Mouse (Mus musculus): ENCODE results near the gene Atp12a. TPM values are rescaled to one million over a fixed set of nuclear protein-coding genes. Genes with fewer than 3 reads are reported as not detected.

Atp12a gene
- polyA plus RNA-seq, 1 experiment, result 0.01 TPM

DNA sequence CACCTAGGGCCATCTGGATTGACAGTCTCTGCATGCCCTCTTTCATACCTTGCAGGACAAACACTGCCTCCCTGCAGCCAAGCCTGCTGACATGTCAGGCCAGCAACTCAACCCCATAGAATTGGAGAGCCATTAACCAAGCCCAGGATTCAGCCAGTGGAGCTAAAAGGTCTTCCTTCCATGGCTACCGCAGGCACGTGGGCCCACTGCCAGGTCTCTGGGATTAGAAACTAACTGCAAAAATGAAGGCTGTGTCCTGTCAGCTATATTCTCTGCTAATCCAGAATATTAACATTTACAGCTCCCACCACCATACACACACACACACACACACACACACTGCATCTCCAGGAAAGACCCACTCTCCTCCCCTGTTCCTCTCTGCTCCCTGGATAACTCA lies 15.3 kb upstream of the Atp12a start:
- Histone ChIP-seq H3K36me3 (ENCODE audit: control insufficient read depth, insufficient read depth) (no peaks in the 10 kb centered on the region), H3K27me3 (ENCODE audit: control insufficient read depth, insufficient read depth, insufficient read length) (peaks cover 10% of the 10 kb centered on the region), H3K79me2 (ENCODE audit: control insufficient read depth, insufficient read depth) (no peaks in the 10 kb centered on the region), H3K4me3 (ENCODE audit: insufficient read depth, poor library complexity, severe bottlenecking) (no peak overlapping the region), H3ac (ENCODE audit: control insufficient read depth, insufficient read length, low read depth) (no peak overlapping the region), H3K79me3 (ENCODE audit: low read depth) (no peaks in the 10 kb centered on the region)
- TF ChIP-seq FOSL1 (IDR thresholded peaks at IDR 0.05; ENCODE audit: insufficient read depth, low read length, poor library complexity, severe bottlenecking) (no peak), CEBPB (IDR thresholded peaks at IDR 0.05; ENCODE audit: low read depth) (no peak), MAX (IDR thresholded peaks at IDR 0.05) (no peak), MYOG (IDR thresholded peaks at IDR 0.05; ENCODE audit: control insufficient read depth, extremely low read depth, insufficient read length) (no peak), MYOD1 (IDR thresholded peaks at IDR 0.05; ENCODE audit: control insufficient read depth, insufficient read length, low read depth) (no peak), CTCF (IDR thresholded peaks at IDR 0.05; ENCODE audit: control insufficient read depth, insufficient read depth, insufficient read length) (no peak)

DNA sequence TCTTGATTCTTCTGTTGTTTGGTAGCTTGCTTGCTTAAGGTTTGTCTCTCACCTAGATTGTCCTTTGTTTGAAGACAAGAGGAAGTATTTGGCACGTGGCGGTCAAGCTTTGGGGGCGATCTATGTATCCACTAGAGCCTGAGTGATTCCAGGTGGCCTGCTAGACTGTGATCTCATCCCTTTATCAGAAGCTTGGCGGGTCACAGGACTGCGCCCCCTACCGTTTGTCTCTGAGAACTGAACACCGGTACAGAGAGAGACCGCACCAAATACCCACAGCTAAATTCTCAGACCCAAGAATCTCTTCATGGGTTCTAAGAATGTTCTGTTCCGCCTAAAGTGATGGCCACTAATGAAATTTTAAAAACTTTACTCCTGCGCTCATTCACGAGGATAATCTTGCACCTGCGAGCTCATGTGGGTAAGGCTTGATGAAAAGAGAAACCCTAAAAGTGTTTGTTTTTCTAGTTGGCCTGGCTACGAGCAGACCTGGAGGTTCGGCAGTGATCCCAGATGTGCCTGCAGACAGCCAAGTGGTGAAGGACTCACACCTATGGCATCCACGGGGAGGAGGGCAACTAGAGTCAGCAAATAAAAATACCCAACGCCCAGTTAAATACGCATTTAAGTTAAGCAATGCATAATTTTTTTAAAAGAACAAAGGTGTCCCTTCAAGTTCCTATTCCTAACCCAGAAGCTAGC lies 12.8 kb upstream of the Atp12a start:
- Histone ChIP-seq H3K79me2 (ENCODE audit: control insufficient read depth, insufficient read depth) (no peaks in the 10 kb centered on the region), H3K36me3 (ENCODE audit: control insufficient read depth, insufficient read depth) (no peaks in the 10 kb centered on the region), H3K4me3 (ENCODE audit: insufficient read depth, poor library complexity, severe bottlenecking) (no peak overlapping the region), H3ac (ENCODE audit: control insufficient read depth, insufficient read length, low read depth) (no peak overlapping the region), H3K79me3 (ENCODE audit: low read depth) (no peaks in the 10 kb centered on the region), H3K27me3 (ENCODE audit: control insufficient read depth, insufficient read depth, insufficient read length) (peaks cover 21% of the 10 kb centered on the region)
- TF ChIP-seq MYOG (IDR thresholded peaks at IDR 0.05; ENCODE audit: control insufficient read depth, extremely low read depth, insufficient read length) (no peak), CTCF (IDR thresholded peaks at IDR 0.05; ENCODE audit: control insufficient read depth, insufficient read depth, insufficient read length) (no peak), FOSL1 (IDR thresholded peaks at IDR 0.05; ENCODE audit: insufficient read depth, low read length, poor library complexity, severe bottlenecking) (no peak), MAX (IDR thresholded peaks at IDR 0.05) (no peak), MYOD1 (IDR thresholded peaks at IDR 0.05; ENCODE audit: control insufficient read depth, insufficient read length, low read depth) (no peak), CEBPB (IDR thresholded peaks at IDR 0.05; ENCODE audit: low read depth) (no peak), USF1 (IDR thresholded peaks at IDR 0.05; ENCODE audit: low read depth) (no peak)

DNA sequence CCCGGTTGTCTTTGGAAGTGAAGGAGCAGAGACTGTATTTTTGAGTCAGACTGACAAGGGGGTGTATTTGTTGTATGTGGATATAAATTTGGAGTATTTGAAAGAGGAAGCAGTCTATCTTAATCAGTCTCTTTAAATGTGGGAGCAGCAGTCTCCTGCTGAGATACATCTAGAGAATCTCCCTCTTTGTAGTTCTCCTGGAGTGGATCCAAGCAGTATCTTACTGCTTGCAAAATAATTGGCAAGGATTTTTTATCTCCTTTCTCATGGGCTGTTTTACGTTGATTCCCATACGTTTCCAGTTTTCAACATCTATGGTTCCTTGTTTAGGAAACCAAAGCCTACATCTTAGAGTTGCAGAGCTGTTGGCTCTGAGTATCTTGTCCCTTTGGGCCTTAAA lies 10.1 kb upstream of the Atp12a start:
- no peaks in the 10 kb centered on the region for H3K79me2 ChIP-seq (ENCODE audit: control insufficient read depth, insufficient read depth)
- H3K4me3 ChIP-seq (ENCODE audit: insufficient read depth, poor library complexity, severe bottlenecking), result no peak overlapping the region
- H3K27me3 ChIP-seq (ENCODE audit: control insufficient read depth, insufficient read depth, insufficient read length), result peaks cover 28% of the 10 kb centered on the region
- TF ChIP-seq CTCF (IDR thresholded peaks at IDR 0.05; ENCODE audit: control insufficient read depth, insufficient read depth, insufficient read length) (no peak), FOSL1 (IDR thresholded peaks at IDR 0.05; ENCODE audit: insufficient read depth, low read length, poor library complexity, severe bottlenecking) (no peak), MAX (IDR thresholded peaks at IDR 0.05) (no peak), USF1 (IDR thresholded peaks at IDR 0.05; ENCODE audit: low read depth) (no peak), MYOG (IDR thresholded peaks at IDR 0.05; ENCODE audit: control insufficient read depth, extremely low read depth, insufficient read length) (no peak), CEBPB (IDR thresholded peaks at IDR 0.05; ENCODE audit: low read depth) (no peak), MYOD1 (IDR thresholded peaks at IDR 0.05; ENCODE audit: control insufficient read depth, insufficient read length, low read depth) (no peak)
- no peaks in the 10 kb centered on the region for H3K79me3 ChIP-seq (ENCODE audit: low read depth)
- no peaks in the 10 kb centered on the region for H3K36me3 ChIP-seq (ENCODE audit: control insufficient read depth, insufficient read depth)
- no peak overlapping the region for H3ac ChIP-seq (ENCODE audit: control insufficient read depth, insufficient read length, low read depth)

DNA sequence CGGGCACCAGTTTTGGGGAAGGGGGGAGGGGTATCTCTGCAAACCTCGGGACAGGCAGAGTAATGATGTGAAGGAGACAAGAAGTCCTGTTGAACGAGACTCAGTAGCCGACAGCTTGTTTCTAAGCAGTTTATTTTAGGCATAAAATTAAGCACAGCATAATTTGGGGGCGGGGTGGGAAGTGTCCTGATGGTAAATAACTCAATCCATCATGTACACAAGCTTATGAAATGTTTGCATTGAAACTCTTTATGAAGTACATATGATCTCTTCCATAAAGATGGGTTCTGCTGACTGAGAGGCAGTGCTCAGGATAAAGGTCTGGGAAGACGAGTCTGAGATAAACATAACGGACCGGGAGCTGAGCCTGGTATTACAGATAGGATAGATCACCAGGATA lies 9.5 kb upstream of the Atp12a start:
- H3K4me3 ChIP-seq (ENCODE audit: insufficient read depth, poor library complexity, severe bottlenecking), result no peak overlapping the region
- no peak overlapping the region for H3ac ChIP-seq (ENCODE audit: control insufficient read depth, insufficient read length, low read depth)
- no peaks in the 10 kb centered on the region for H3K36me3 ChIP-seq (ENCODE audit: control insufficient read depth, insufficient read depth)
- TF ChIP-seq MYOG (IDR thresholded peaks at IDR 0.05; ENCODE audit: control insufficient read depth, extremely low read depth, insufficient read length) (no peak), CEBPB (IDR thresholded peaks at IDR 0.05; ENCODE audit: low read depth) (no peak), FOSL1 (IDR thresholded peaks at IDR 0.05; ENCODE audit: insufficient read depth, low read length, poor library complexity, severe bottlenecking) (no peak), USF1 (IDR thresholded peaks at IDR 0.05; ENCODE audit: low read depth) (no peak), MYOD1 (IDR thresholded peaks at IDR 0.05; ENCODE audit: control insufficient read depth, insufficient read length, low read depth) (no peak), CTCF (IDR thresholded peaks at IDR 0.05; ENCODE audit: control insufficient read depth, insufficient read depth, insufficient read length) (no peak), MAX (IDR thresholded peaks at IDR 0.05) (no peak)
- no peaks in the 10 kb centered on the region for H3K79me2 ChIP-seq (ENCODE audit: control insufficient read depth, insufficient read depth)
- no peaks in the 10 kb centered on the region for H3K79me3 ChIP-seq (ENCODE audit: low read depth)
- peaks cover 24% of the 10 kb centered on the region for H3K27me3 ChIP-seq (ENCODE audit: control insufficient read depth, insufficient read depth, insufficient read length)

DNA sequence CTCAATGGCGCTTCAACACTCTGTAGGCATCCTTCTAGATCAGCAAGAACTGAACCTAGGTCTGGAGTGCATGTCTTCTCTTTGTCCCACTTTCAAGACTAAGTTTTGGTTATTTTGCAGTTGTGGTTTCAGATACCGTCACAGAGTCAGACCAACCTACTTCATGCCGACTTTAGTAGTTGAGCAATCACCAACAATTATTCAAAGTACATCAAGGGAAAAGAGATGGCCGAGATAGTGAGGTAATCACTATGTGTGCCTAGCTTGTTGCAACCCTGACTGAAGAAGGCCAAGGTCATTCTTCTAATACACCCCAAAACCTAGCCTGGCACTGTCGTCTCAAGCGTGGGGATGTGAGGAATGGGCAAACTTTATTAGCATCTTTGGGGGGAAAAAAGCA lies 8.7 kb upstream of the Atp12a start:
- Histone ChIP-seq H3K36me3 (ENCODE audit: control insufficient read depth, insufficient read depth) (no peaks in the 10 kb centered on the region), H3K79me3 (ENCODE audit: low read depth) (no peaks in the 10 kb centered on the region), H3K79me2 (ENCODE audit: control insufficient read depth, insufficient read depth) (no peaks in the 10 kb centered on the region), H3K27me3 (ENCODE audit: control insufficient read depth, insufficient read depth, insufficient read length) (peaks cover 24% of the 10 kb centered on the region), H3ac (ENCODE audit: control insufficient read depth, insufficient read length, low read depth) (no peak overlapping the region), H3K4me3 (ENCODE audit: insufficient read depth, poor library complexity, severe bottlenecking) (no peak overlapping the region)
- TF ChIP-seq USF1 (IDR thresholded peaks at IDR 0.05; ENCODE audit: low read depth) (no peak), FOSL1 (IDR thresholded peaks at IDR 0.05; ENCODE audit: insufficient read depth, low read length, poor library complexity, severe bottlenecking) (no peak), MAX (IDR thresholded peaks at IDR 0.05) (no peak), MYOG (IDR thresholded peaks at IDR 0.05; ENCODE audit: control insufficient read depth, extremely low read depth, insufficient read length) (no peak), CEBPB (IDR thresholded peaks at IDR 0.05; ENCODE audit: low read depth) (no peak), CTCF (IDR thresholded peaks at IDR 0.05; ENCODE audit: control insufficient read depth, insufficient read depth, insufficient read length) (no peak), MYOD1 (IDR thresholded peaks at IDR 0.05; ENCODE audit: control insufficient read depth, insufficient read length, low read depth) (no peak)

Data from C2C12 (cell line).